Mouse (Mus musculus) telencephalon, adult 2 months (tissue): ENCODE data around the gene Spg7.
A peak's percentile ranks its signal among the peaks of the same experiment; 100 is the strongest.

Source experiments
- DNase-seq: peaks from one replicate; pipeline ENCODE4 v3.0.0-alpha.2; 2011; ENCODE audit warnings: low read depth, low spot score

Spg7 gene

DNA sequence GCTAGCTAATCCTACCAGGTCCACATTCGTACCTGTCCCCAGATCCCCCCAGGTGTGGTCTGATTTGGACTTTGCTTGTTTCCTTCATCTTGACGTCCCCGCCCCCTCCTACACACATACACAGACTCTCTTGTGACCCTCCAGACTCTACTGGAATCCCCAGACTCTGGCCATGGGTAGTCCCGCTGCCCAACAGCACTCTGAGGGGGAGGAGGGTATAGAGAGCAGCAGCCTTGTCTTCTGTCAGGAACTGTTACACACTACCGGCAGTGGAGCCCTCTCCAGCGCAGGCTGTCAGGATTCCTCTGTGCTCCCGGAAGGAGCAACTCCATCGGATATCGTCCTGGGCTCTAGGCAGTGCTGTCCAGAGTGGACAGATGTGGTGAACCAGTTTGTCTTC, 68.3 kb downstream of the Spg7 start:
- no peak for DNase-seq

DNA sequence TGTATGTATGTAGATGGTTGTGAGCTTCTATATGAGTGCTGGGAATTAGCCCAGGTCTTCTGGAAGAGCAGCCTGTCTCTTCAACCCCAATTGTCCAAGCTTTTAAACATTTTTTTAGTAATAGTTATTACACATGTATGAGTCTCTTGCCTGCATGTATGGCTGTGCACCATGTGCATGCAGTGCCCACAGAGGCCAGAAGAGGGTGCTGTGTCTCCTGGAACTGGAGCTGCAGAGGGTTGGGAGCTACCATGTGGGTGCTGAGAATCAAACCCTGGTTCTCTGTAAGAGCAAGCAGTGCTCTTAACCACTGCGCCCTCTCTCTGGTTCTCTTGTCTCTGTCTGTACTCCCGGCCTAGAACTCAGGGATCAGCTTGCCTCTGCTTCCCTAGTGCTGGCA, 70.2 kb downstream of the Spg7 start:
- DNase-seq, result no peak

DNA sequence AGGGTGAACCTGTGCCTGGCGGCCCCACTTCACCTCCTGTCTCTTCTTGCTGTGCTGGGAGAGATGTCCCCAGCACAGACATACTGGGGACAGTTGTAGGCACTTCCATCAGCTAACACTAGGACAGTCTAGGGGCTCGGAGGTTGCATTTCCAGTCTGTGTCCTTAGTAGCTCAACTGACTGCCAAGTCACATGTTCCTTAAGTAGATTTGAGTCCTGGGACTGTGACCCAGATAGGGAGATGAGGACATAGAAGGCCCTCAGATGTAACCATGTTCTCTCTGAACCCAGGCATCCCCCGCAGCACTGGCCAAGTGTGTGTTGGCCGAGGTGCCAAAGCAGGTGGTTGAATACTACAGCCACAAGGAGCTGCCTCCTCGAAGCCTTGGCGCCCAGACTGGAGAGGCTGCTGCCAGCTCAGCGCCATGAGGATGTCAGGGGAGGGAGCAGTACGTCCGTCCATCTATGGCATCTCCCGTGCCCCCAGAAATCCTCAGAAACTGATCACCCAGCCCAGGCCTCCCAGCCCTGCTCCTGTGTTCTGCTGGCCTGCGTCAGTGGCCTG, 71.5 kb downstream of the Spg7 start:
- DNase-seq, result no peak

DNA sequence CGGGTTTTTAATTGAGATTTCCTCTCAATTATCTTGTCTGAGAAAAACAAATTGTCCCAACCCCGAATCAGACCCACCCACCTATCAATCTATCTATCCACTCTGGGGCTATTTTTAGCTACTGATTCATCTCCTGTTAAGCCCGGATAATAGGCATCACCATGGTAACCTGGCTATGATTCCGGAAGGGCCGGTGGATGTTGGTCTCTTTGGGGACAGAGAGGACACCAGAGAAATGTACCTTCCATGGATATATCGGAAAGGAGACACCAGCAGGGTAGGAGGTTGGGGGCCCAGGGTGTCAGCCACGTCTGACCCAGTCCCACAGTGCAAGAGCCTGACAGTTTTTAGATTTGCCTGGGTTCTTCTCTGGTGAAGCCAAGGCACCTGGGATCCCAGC, 72.7 kb downstream of the Spg7 start:
- DNase-seq, result peak; percentile 46

DNA sequence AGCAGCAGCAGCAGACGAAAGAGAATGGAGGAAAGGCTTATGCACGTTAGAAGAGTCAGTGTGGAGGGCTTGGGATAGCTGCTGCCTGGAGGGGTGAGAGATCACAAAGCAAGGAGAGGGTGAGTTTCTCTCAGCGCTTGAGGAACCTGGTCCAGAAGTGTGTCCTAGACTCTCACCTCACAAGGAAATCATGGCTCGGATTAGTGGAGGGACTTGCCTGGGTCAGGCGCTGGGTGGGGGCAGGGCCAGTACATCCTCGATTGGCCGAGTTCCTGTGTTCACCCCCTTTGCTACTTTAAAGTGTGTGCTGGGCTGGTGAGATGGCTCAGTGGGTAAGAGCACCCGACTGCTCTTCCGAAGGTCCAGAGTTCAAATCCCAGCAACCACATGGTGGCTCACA, 73.1 kb downstream of the Spg7 start:
- no peak for DNase-seq

- no peak for DNase-seq
Observed at GRCm38 (mm10) chr8:123136287-123136686, 73.5 kb downstream of the Spg7 start.

GRCm38 (mm10) chr8:123137645-123138077, 74.9 kb downstream of the Spg7 start:
- peak; percentile 78 for DNase-seq

GRCm38 (mm10) chr8:123138741-123139140, 76.0 kb downstream of the Spg7 start:
- no peak for DNase-seq

DNA sequence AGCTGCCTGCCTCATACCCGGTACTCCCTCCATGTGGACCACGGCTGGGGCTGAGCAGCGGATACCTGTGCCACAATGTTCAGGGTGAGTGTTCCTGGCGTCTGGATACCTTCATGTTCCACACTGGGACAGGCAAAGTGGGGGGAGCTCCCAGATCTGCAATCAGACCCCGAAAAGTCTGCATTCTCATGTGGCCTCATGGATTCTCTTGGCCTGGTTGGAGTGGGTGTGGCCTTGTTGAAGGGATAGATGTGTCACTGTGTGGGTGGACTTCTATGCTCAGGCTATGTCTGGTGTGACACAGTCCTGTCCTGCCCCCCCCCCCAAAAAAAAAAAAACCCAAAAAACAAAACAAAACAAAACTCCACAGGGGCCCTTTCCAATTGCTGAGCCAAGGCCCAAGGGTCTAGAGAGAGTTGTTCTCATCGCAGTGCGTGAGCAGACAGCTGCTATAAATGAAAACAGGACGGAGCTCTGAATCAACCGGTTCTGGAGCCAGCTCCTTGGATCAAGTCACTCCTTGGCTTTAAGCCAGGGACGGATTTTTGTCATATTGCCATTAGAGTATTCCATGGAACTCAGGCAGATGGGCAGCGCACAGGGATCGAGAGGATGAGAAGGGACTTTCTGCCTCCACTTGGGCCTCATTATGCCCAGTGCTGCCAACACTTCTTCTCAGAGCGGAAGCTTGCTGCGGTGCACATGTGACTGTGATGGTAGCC, 79.2 kb downstream of the Spg7 start:
- DNase-seq, result peak; percentile 61

DNA sequence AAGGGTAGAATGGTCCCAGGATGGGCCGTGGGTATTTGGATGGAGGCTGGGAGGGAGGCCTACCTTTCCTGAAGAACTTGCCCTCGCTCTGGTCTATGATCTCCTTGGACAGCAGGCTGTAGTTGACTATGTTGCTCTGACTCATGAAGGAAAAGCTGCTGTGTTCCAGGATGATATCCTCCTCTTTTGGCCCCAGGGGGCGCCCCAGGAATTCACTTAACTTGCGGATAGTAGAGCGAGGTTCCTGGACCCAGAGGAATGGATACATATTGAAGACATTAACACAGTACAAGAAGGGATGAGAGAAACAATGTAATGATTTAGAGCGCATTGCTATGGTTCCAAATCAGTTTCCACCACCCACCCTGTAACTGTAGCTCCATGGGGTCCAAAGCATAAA, 82.5 kb downstream of the Spg7 start:
- no peak for DNase-seq

DNA sequence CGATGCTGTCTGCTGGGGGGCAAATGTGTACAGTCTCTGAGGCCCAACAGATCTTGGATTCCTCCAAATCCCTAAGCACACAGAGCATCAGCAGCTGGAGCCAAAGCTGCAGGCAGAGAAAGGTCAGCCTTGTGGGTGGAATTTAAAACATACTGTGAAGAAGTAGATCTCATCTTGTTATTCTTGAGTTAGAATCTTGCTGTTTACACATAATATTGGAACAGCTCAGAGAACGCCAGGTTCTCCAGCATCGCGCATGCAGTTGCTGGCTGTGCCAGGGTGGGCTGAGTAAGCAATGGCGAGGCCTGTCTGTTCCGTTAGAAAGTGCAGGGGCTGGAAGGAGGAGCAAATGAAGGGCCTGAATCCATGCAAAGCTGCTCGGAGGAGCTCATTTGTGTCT, 83.6 kb downstream of the Spg7 start:
- DNase-seq, result peak; percentile 42
